Mouse (Mus musculus): Measurements from ENCODE around the gene Chrna10.
A peak's percentile ranks its signal among the peaks of the same experiment; 100 is the strongest.

Gene Chrna10

GRCm38 (mm10) chr7:102080311-102080710, 36.3 kb downstream of the Chrna10 start:
- DNase-seq, result peak; percentile 44

GRCm38 (mm10) chr7:102078517-102078916, 38.1 kb downstream of the Chrna10 start:
- DNase-seq, result peak; percentile 85

DNA sequence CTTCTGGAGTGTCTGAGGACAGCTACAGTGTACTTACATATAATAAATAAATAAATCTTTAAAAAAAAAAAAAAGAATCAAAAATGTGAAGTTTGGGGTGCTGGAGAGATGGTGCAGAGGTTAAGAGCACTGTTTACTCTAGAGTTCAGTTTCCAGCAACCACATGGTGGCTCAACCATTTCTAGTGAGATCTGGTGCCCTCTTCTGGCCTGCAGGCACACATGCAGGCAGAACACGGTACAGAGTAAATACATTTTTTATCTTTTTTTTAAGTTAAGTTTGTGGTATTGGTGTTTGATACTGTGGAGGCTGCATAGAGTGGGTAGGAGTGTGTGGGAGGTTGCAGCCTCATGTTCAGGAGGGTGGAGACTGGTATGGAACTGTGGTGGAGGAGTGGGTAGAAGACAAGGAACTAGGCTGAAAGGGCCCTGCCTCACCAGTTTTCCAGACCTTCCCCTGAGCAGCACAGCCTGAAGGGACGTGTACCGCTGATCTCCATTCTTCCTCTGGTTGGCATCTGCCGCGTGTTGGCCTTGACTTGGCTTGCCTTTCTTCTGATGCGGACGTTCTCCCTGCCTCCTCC, 39.8 kb downstream of the Chrna10 start:
- no peak for DNase-seq

DNA sequence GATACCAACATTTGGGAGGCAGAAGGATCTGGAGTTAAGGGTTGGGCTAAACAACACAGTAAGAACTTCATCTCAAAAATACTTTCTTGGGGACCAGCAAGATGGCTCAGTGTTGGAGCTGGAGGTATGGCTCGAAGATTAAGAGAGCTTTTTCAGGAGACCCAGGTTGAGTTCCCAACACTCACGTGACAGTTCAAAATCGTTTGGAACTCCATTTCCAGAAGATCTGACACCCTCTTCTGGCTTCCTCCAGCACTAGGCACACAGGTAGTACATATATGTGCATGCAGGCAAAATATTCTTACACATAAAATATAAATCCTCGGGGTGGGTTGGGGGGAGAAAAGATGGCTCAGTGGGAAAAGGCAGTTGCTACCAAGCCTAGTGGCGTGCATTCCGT, 50.3 kb downstream of the Chrna10 start:
- peak; percentile 80 for DNase-seq

DNA sequence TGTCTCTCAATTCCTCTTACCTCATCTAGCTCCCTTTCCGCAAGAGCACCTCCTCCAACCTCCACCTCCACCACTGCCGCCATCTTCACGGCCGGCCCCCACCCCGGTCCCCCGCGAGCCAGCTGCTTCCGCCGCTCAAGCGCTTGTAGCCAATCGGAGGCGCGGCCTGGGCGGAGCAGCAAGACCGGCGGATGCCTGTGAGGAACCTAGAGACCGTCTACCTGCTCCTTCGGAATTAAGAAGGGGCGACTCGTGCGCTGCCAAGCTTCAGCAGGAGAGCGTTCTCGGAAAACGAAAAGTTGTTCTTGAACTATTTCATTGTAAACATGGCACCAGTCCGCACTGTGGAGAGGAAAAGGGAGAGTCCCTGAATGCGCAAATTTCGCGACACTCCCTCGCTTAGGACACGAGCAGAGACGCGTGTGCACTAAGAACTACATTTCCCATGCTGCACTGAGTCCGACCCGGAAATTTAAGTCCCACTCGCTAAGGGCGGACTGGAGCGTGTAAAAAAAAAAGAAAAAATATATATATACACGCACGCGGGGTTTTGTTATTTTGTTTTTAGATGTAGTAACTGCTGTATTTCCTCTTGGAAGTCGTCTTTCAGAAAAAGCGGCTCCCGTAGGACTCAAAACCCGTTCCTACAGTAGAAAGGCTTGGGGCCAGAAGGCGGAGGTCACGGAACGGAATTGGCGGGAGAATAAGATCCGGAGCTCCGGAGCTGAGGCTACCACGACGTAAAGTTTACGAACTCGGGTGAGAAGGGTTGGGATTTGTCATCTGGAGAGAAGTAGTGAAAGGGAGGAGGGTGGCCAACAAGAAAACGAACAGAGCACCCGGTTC, 51.4 kb downstream of the Chrna10 start, which contains the start of the genes Rnf121, Xndc1 and Xntrpc:
Rnf121 (minus strand) TSS at position 424 of the 846 bp plus-strand sequence.
Xndc1 (plus strand) TSS at position 466 of the 846 bp plus-strand sequence.
Xntrpc (plus strand) TSS at position 668 of the 846 bp plus-strand sequence.
- DNase-seq, result peak; percentile 100

GRCm38 (mm10) chr7:102064655-102065045, 52.0 kb downstream of the Chrna10 start:
- no peak for DNase-seq

DNA sequence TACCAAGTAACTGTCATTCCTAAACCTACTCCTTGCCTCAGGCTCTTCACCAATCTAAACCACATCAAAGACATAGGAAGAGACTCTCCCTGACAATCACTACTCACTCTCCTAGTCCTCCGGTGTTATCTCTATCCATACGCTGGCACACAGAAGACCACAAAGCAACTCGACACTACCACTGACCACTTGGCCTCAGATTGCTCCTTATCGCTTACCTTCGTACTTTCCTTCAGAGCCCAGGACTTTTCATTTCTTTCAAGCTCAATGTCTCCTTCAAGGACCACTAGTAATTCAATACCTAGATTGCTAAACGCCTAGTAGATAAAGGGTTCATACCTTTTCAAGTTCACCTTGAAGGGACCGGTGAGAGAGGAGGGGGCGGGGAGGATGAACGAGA, 52.7 kb downstream of the Chrna10 start:
- DNase-seq, result peak; percentile 50

GRCm38 (mm10) chr7:102062203-102062602, 54.4 kb downstream of the Chrna10 start:
- DNase-seq, result peak; percentile 31

DNA sequence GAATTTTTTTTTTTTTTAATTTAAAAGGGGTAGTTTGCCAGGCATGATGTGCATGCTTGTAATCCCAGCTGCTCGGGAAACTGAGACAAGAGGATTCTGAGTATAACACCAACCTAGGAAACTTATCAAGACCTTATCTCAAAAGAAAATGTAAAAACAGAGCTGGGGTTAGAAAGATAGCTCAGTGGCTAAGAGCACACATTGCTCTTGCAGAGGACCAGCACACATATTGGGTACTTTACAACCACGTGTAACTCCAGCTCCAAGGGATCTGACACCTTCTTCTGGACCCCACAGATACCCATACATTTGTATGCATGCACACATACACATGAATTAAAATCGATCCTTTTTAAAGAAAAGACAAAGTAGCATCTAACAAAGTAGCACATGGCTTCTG, 55.3 kb downstream of the Chrna10 start:
- DNase-seq, result peak; percentile 46
